11 mouse cellular contexts compared by ENCODE assay signal in the genomic region with DNA sequence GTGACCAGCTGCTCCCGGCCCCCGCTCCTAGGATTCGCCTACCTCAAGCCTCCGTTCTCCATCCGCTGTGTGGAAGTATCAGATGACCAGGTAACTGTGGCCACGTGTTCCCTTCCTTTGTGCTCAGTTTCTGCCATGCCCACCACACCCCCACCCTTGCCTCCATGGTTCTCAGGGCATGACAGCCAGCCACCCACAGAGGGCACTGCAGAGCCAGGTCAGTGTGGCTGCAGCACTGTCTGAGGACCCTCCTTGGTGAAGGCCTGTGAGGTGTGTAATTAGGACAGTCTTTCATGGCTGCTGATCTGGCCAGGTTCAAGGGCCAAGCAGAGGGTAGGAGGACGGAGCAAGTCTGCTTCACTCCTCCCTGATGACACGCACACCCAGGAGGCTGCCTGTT. TPM values are rescaled to one million over a fixed set of nuclear protein-coding genes. Genes with fewer than 3 reads are reported as not detected.
DNase-seq lines count a peak whose midpoint lies in the region; ATAC-seq lines count a peak whose summit lies in the region.
"Had no signal": no experiment of that assay in that cellular context is flagged by ENCODE, and none has a peak within 500 bp of the region (broad histone marks: within the 10 kb centered on the region; RNA-seq: fewer than 3 reads in every experiment).

No protein-coding gene starts in this region.

- no peaks in the 10 kb centered on the region for H3K4me1 ChIP-seq in hindbrain, embryonic 11.5 days (replicated peaks; ENCODE audit: control insufficient read depth, insufficient read depth, low read length)
- peaks cover 2% of the 10 kb centered on the region; the same call in 1 of the 2 replicates for H3K4me1 ChIP-seq in hindbrain, embryonic 16.5 days (ENCODE audit: control insufficient read depth, insufficient read depth, low read depth, low read length)
- H3K4me1 ChIP-seq in neural tube, embryonic 13.5 days (replicated peaks), result peaks cover 3% of the 10 kb centered on the region; the same call in 1 of the 2 replicates
- H3K4me1 ChIP-seq in neural tube, embryonic 15.5 days, result peaks cover 12% of the 10 kb centered on the region; the same call in 1 of the 2 replicates
- H3K4me1 ChIP-seq: embryonic facial prominence, embryonic 13.5 days had no signal

- H3K27ac ChIP-seq in hindbrain, embryonic 11.5 days (ENCODE audit: low read depth, low read length), result no peak overlapping the region
- H3K27ac ChIP-seq in hindbrain, embryonic 16.5 days (ENCODE audit: low read depth, low read length), result no peak overlapping the region
- no peak overlapping the region for H3K27ac ChIP-seq in neural tube, embryonic 13.5 days (replicated peaks)
- no peak overlapping the region for H3K27ac ChIP-seq in neural tube, embryonic 15.5 days (replicated peaks)
- H3K27ac ChIP-seq: embryonic facial prominence, embryonic 13.5 days; hindbrain, embryonic 15.5 days had no signal

- WGBS in hindbrain, embryonic 11.5 days, result 82% methylated on average over 8 of the region's 8 CpGs
- 85% methylated on average over 8 of the region's 8 CpGs for WGBS in hindbrain, embryonic 16.5 days
- WGBS in neural tube, embryonic 13.5 days, result 88% methylated on average over 8 of the region's 8 CpGs
- 85% methylated on average over 8 of the region's 8 CpGs for WGBS in neural tube, embryonic 15.5 days

- peak; percentile 12; the same call in 1 of the 2 replicates for ATAC-seq in hindbrain, embryonic 11.5 days (ENCODE audit: low FRiP score)
- ATAC-seq in hindbrain, embryonic 16.5 days, result no peak
- peak; percentile 26; the same call in 1 of the 2 replicates for ATAC-seq in neural tube, embryonic 13.5 days (ENCODE audit: low read depth)
- ATAC-seq in neural tube, embryonic 15.5 days (ENCODE audit: low FRiP score), result no peak
- ATAC-seq: activated CD4-positive, CD25-positive, alpha-beta regulatory T cell, adult 4 months had no signal

- DNase-seq in hindbrain, embryonic 11.5 days (ENCODE audit: low spot score), result peak; percentile 47
- peak; percentile 30 for DNase-seq in embryo, embryonic 11 days
- DNase-seq in thymus, postnatal 25 days, result peak; percentile 11
- no peak for DNase-seq in urinary bladder, adult 2 months (ENCODE audit: low spot score)
- DNase-seq in cerebellum, adult 9-11 months, result no peak

- no peaks in the 10 kb centered on the region for H3K9me3 ChIP-seq in hindbrain, embryonic 11.5 days (ENCODE audit: control insufficient read depth, low read length)
- H3K9me3 ChIP-seq in hindbrain, embryonic 16.5 days (ENCODE audit: control insufficient read depth, low read length), result no peaks in the 10 kb centered on the region
- no peaks in the 10 kb centered on the region for H3K9me3 ChIP-seq in neural tube, embryonic 13.5 days
- no peaks in the 10 kb centered on the region for H3K9me3 ChIP-seq in neural tube, embryonic 15.5 days (replicated peaks)
- H3K9me3 ChIP-seq: embryonic facial prominence, embryonic 13.5 days; hindbrain, embryonic 15.5 days had no signal

- no peak overlapping the region for H3K9ac ChIP-seq in hindbrain, embryonic 11.5 days (ENCODE audit: low read depth, low read length)
- no peak overlapping the region for H3K9ac ChIP-seq in hindbrain, embryonic 16.5 days (ENCODE audit: low read depth, low read length)
- H3K9ac ChIP-seq in neural tube, embryonic 13.5 days, result no peak overlapping the region
- H3K9ac ChIP-seq in neural tube, embryonic 15.5 days (replicated peaks), result no peak overlapping the region
- H3K9ac ChIP-seq: embryonic facial prominence, embryonic 13.5 days; hindbrain, embryonic 15.5 days had no signal

- no peak overlapping the region for H3K4me2 ChIP-seq in hindbrain, embryonic 11.5 days (replicated peaks; ENCODE audit: low read depth, low read length)
- no peak overlapping the region for H3K4me2 ChIP-seq in hindbrain, embryonic 16.5 days (ENCODE audit: low read length)
- no peak overlapping the region for H3K4me2 ChIP-seq in neural tube, embryonic 13.5 days
- no peak overlapping the region for H3K4me2 ChIP-seq in neural tube, embryonic 15.5 days
- H3K4me2 ChIP-seq: embryonic facial prominence, embryonic 13.5 days; hindbrain, embryonic 15.5 days had no signal

- H3K36me3 ChIP-seq in hindbrain, embryonic 11.5 days (ENCODE audit: control insufficient read depth, insufficient read depth, low read length), result 0 out of 2 replicates have a peak, but pooled peaks cover 12% of the 10 kb centered on the region
- peaks cover 44% of the 10 kb centered on the region for H3K36me3 ChIP-seq in hindbrain, embryonic 16.5 days (ENCODE audit: control insufficient read depth, insufficient read depth, low read length)
- peaks cover 79% of the 10 kb centered on the region for H3K36me3 ChIP-seq in neural tube, embryonic 13.5 days
- peaks cover 79% of the 10 kb centered on the region for H3K36me3 ChIP-seq in neural tube, embryonic 15.5 days

- H3K4me3 ChIP-seq in hindbrain, embryonic 11.5 days (ENCODE audit: low read depth, low read length), result no peak overlapping the region
- H3K4me3 ChIP-seq in hindbrain, embryonic 16.5 days (ENCODE audit: low read length), result no peak overlapping the region
- H3K4me3 ChIP-seq in neural tube, embryonic 13.5 days, result no peak overlapping the region
- H3K4me3 ChIP-seq in neural tube, embryonic 15.5 days (replicated peaks), result no peak overlapping the region
- H3K4me3 ChIP-seq: embryonic facial prominence, embryonic 13.5 days; hindbrain, embryonic 15.5 days had no signal

- H3K27me3 ChIP-seq in hindbrain, embryonic 11.5 days (ENCODE audit: control insufficient read depth, insufficient read depth, low read length), result no peaks in the 10 kb centered on the region
- H3K27me3 ChIP-seq in hindbrain, embryonic 16.5 days (replicated peaks; ENCODE audit: control insufficient read depth, insufficient read depth, low read length), result no peaks in the 10 kb centered on the region
- H3K27me3 ChIP-seq in neural tube, embryonic 13.5 days, result no peaks in the 10 kb centered on the region
- H3K27me3 ChIP-seq in neural tube, embryonic 15.5 days (replicated peaks), result no peaks in the 10 kb centered on the region
- H3K27me3 ChIP-seq: embryonic facial prominence, embryonic 13.5 days; hindbrain, embryonic 15.5 days had no signal

RNA-seq across cellular contexts. Expression of gene Mmab, which starts 25.3 kb away (rescaled TPM):
- polyA plus RNA-seq in hindbrain, embryonic 11.5 days (2014; fragmentation: Nextera tagmentation; extraction: Ambion mirVana), result 20.3 and 23.4 TPM in 2 replicates
- 38.2 and 40.8 TPM in 2 replicates for polyA plus RNA-seq in hindbrain, embryonic 16.5 days (2015; fragmentation: Nextera tagmentation; extraction: Ambion mirVana)
- 25.2 and 28.2 TPM in 2 replicates for polyA plus RNA-seq in neural tube, embryonic 13.5 days (2015; fragmentation: Nextera tagmentation; extraction: Ambion mirVana)
- polyA plus RNA-seq in neural tube, embryonic 15.5 days (2015; fragmentation: Nextera tagmentation; extraction: Ambion mirVana), result 36.1 and 37.4 TPM in 2 replicates
- 17.0 and 17.4 TPM in 2 replicates for polyA plus RNA-seq in urinary bladder, adult 2 months (2012; rRNA removed)

RNA-seq across cellular contexts. Expression of gene Mvk, which starts 25.5 kb away (rescaled TPM):
- 58.7 and 61.1 TPM in 2 replicates for polyA plus RNA-seq in hindbrain, embryonic 11.5 days (2014; fragmentation: Nextera tagmentation; extraction: Ambion mirVana)
- polyA plus RNA-seq in hindbrain, embryonic 16.5 days (2015; fragmentation: Nextera tagmentation; extraction: Ambion mirVana), result 75.8 and 86.9 TPM in 2 replicates
- polyA plus RNA-seq in neural tube, embryonic 13.5 days (2015; fragmentation: Nextera tagmentation; extraction: Ambion mirVana), result 50.5 and 57.5 TPM in 2 replicates
- polyA plus RNA-seq in neural tube, embryonic 15.5 days (2015; fragmentation: Nextera tagmentation; extraction: Ambion mirVana), result 70.2 and 78.1 TPM in 2 replicates
- 26.6 and 30.2 TPM in 2 replicates for polyA plus RNA-seq in urinary bladder, adult 2 months (2012; rRNA removed)

RNA-seq across cellular contexts. Expression of gene Ube3b, which starts 38.1 kb away (rescaled TPM):
- polyA plus RNA-seq in hindbrain, embryonic 11.5 days (2014; fragmentation: Nextera tagmentation; extraction: Ambion mirVana), result 37.3 and 48.0 TPM in 2 replicates
- 36.7 and 45.4 TPM in 2 replicates for polyA plus RNA-seq in hindbrain, embryonic 16.5 days (2015; fragmentation: Nextera tagmentation; extraction: Ambion mirVana)
- polyA plus RNA-seq in neural tube, embryonic 13.5 days (2015; fragmentation: Nextera tagmentation; extraction: Ambion mirVana), result 40.3 and 42.5 TPM in 2 replicates
- polyA plus RNA-seq in neural tube, embryonic 15.5 days (2015; fragmentation: Nextera tagmentation; extraction: Ambion mirVana), result 35.5 and 39.5 TPM in 2 replicates
- 35.2 and 38.5 TPM in 2 replicates for polyA plus RNA-seq in urinary bladder, adult 2 months (2012; rRNA removed)

RNA-seq across cellular contexts. Expression of gene Kctd10, which starts 38.2 kb away (rescaled TPM):
- polyA plus RNA-seq in hindbrain, embryonic 11.5 days (2014; fragmentation: Nextera tagmentation; extraction: Ambion mirVana), result 104 and 115 TPM in 2 replicates
- 59.3 and 70.1 TPM in 2 replicates for polyA plus RNA-seq in hindbrain, embryonic 16.5 days (2015; fragmentation: Nextera tagmentation; extraction: Ambion mirVana)
- 73.0 and 82.3 TPM in 2 replicates for polyA plus RNA-seq in neural tube, embryonic 13.5 days (2015; fragmentation: Nextera tagmentation; extraction: Ambion mirVana)
- 50.5 and 63.8 TPM in 2 replicates for polyA plus RNA-seq in neural tube, embryonic 15.5 days (2015; fragmentation: Nextera tagmentation; extraction: Ambion mirVana)
- polyA plus RNA-seq in urinary bladder, adult 2 months (2012; rRNA removed), result 134 and 142 TPM in 2 replicates

Comparison
In these comparisons a context has a peak if more than half of its experiments do, and no peak if none do; other contexts are left out.
1. ATAC-seq: peak in hindbrain, embryonic 11.5 days (single experiment) and neural tube, embryonic 13.5 days (single experiment); none in hindbrain, embryonic 16.5 days (single experiment) and neural tube, embryonic 15.5 days (single experiment).
2. DNase-seq: peak in hindbrain, embryonic 11.5 days (single experiment), embryo, embryonic 11 days (single experiment) and thymus, postnatal 25 days (single experiment); none in urinary bladder, adult 2 months (single experiment) and cerebellum, adult 9-11 months (single experiment).